Mouse (Mus musculus) T-helper 1 cell (primary cell): Measurements from ENCODE around the gene Mier2.

Experiments
- in situ Hi-C: fragments of 300-600 bp; cut with MboI, MseI; formaldehyde crosslinking; loops from one replicate; pipeline ENCODE4 v1.15.1; 2025; ENCODE audit warnings: high pct_unique_total_duplicates

The Mier2 gene

DNA sequence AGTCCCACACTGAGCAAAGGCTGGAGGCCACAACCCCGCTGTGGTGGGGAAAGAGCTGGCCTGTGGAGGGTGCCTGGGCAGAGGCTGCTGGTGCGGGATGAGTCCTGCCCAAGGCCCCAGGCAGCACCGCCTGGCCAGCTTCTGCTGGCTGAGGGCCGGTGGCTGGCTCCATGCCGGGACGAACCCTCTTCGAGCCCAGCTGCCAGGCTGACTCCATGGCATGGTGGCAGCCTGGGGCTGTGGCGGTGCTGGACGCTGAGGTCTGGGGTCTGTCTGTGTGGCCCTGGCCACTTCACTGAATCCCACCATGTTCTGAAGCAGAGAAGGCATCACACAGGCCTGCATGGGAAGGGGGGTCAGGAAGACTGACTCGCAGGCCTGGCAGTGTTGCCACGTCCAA is 14.3 kb downstream of the Mier2 start:
- in situ Hi-C loops: no loop called here

GRCm38 (mm10) chr10:79539701-79540495 is 15.1 kb downstream of the Mier2 start:
- in situ Hi-C loops: no loop called here

- in situ Hi-C loops: no loop called here
These were observed 16.1 kb downstream of the Mier2 start for GRCm38 (mm10) chr10:79538873-79539272.

GRCm38 (mm10) chr10:79538323-79538722 is 16.7 kb downstream of the Mier2 start:
- in situ Hi-C loops: no loop called here

DNA sequence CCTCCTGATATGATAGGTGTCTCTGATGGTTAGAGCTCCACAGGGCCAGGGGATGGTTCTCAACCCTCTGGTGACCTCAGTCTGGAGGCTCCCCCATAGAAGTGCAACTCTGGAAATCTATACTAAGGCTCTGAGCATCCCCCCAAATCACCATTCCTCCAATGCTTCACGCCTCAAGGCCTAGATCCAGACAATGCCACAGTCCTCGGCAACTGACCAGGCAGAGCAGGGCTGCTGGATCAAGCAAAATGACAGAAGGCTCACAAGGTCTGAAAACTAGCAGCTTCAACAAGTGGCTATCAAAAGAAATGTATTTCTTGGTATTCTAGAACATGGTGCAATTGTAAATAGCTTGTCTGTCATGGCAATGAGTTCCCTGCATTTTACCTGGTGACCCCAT is 17.2 kb downstream of the Mier2 start:
- in situ Hi-C loops: no loop called here

GRCm38 (mm10) chr10:79537271-79537670 is 17.7 kb downstream of the Mier2 start:
- in situ Hi-C loops: no loop called here

DNA sequence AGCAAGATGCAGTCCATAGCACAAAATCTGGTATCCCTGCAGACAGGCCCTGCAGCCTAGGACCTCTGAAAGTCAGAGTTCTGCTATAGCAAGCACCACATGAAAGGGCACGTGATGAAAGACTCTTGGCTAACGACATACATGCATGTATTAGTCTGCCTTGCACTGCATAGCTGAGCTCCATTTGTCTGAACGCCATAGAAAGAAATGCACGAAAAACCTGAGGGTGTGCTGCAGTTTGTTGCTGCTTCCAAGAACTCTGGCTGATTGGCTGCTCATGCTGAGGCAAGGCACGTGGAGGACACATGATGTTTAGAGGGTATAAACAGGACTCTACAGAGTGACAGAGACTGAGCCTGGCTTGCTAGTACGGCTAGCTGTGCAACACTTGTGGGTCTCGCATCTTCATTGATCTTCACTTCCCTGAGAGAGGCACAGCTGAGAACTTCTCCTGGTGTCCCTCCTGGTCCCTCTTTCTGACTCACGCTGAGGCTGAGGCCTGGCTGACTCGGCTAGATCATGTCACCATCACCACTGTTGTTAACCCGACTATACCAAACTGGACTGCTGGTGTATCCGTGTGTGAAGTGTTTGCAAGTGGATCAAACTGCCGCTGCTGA is 18.4 kb downstream of the Mier2 start:
- in situ Hi-C loops: no loop called here

DNA sequence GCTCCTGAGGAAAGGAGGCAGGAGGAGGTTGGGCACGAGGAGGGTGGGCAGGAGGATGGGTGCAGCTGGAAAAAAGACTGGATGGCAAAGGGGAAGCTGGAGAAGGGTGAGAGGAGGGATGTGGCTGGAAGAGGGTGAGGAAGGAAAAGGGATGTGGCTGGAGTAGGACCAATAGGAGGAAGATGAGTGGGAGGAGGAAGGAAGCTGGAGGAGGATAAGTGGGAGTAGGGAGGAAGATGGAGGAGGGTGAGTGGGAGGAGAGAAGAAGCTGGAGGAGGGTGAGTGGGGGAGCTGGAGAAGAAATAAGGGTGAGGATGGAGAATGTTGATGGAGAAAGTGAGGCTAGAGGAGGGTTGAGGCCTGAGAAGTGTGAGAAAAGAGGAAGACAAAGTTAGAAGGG is 19.6 kb downstream of the Mier2 start:
- in situ Hi-C loops: no loop called here

- in situ Hi-C loops: no loop called here
These were observed 20.6 kb downstream of the Mier2 start for GRCm38 (mm10) chr10:79534426-79534825.

- in situ Hi-C loops: no loop called here
These were observed 21.7 kb downstream of the Mier2 start, which contains the start of gene Plpp2 for GRCm38 (mm10) chr10:79533126-79533911. TSS of gene Plpp2 (minus strand) at chr10:79533796.

DNA sequence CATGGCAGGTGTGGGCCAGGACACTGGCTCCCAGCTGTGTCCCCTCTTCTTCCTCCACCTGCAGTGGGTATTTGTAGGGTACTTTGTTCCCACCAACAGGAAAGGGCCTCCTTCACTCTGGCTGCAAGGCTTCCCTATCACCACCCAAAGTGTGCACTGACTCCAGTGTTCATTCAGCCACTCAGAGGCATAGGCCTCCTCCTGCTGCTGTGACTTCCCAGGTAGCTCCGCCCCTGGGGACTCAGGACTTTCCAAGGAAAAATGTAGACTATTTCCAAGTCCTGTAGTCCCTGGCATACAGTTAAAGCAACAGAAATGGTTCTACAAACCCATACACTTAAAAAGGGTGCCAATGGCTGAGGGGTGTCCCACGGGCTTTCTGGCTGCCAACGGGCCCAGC is 22.3 kb downstream of the Mier2 start:
- in situ Hi-C loops: no loop called here

GRCm38 (mm10) chr10:79531593-79531992 is 23.4 kb downstream of the Mier2 start:
- in situ Hi-C loops: no loop called here

- in situ Hi-C loops: no loop called here
These were observed 24.3 kb downstream of the Mier2 start for GRCm38 (mm10) chr10:79530721-79531120.

DNA sequence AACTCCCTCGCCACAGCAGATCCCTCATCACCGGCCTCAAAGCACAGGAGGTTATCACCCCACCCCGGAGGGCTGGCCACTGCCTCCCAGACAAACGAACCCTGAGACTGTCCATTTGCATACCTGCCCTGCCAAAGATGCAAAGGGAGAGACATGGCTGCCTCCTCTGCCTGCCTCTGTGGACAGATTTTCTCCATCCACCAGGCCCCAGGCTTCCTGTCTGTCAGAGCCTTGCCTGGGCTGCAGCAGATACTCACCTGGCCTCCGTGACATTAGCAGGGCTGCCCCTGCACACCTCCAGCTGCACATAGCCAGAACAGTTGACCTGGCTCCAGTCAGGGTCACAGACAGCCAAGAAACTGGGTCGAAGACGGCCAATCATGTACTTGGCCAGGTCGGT is 24.8 kb downstream of the Mier2 start:
- in situ Hi-C loops: no loop called here

GRCm38 (mm10) chr10:79528081-79528480 is 26.9 kb downstream of the Mier2 start:
- in situ Hi-C loops: loop anchor here (10.0 kb wide), 1 partner anchor 1883 kb away; no protein-coding TSS in a partner anchor

DNA sequence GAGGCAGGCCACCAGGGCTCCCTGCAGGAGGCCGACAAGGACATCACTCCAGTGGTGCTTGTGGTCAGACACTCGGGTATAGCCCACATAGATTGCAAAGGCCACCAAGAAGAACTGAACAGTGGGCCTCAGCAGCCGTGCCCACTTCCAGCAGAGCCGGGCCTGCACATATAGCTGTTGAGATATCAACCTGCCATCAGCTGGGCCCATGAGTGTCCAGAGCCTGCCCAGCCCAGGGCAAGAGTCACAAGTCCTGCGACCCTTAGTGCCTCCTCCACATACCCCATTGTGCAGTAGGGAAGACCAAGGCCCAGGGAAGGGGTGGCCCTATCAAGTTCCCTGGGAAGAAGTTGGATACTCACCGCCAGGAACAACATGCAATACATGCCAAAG is 27.6 kb downstream of the Mier2 start:
- in situ Hi-C loops: loop anchor here (10.0 kb wide), 1 partner anchor 1883 kb away; no protein-coding TSS in a partner anchor

DNA sequence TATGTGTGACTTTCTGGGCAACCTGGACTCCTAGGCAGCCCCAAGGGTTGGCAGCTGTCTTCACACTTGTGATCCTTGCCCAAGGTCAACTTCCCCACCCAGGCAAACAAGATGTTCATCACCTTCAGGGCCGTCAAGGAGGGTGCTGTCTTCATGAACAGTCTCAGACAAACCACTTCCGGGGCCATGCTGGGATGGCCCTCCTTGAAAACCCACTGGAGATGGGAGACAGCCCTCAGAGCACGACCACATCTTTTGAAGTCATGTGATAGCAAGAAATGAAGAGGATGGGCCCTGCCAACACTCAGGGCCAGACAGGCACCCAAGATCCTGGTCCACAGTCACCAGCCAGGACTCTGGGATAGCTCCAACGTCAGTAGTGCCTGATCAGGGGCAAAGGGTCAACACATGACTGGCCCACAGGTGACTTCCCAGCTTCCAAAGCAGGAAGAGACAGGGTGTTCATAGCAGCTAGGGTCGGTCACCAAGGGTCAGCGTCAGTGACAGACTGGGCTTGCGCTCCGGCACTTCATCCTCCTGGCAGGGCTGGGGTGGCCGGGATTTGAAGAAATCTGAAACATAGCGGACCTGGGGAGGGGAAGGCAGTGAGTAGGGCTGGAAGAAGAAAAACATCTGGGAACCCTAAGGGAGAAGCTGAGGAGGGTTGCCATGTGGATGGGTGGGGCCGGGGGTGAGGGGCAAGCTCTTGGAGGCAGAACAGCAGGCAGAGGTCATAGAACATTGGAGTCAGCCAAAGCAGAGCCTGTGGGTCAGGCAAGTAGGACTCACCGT is 28.1 kb downstream of the Mier2 start:
- in situ Hi-C loops: loop anchor here (10.0 kb wide), 1 partner anchor 1882 kb away; no protein-coding TSS in a partner anchor

DNA sequence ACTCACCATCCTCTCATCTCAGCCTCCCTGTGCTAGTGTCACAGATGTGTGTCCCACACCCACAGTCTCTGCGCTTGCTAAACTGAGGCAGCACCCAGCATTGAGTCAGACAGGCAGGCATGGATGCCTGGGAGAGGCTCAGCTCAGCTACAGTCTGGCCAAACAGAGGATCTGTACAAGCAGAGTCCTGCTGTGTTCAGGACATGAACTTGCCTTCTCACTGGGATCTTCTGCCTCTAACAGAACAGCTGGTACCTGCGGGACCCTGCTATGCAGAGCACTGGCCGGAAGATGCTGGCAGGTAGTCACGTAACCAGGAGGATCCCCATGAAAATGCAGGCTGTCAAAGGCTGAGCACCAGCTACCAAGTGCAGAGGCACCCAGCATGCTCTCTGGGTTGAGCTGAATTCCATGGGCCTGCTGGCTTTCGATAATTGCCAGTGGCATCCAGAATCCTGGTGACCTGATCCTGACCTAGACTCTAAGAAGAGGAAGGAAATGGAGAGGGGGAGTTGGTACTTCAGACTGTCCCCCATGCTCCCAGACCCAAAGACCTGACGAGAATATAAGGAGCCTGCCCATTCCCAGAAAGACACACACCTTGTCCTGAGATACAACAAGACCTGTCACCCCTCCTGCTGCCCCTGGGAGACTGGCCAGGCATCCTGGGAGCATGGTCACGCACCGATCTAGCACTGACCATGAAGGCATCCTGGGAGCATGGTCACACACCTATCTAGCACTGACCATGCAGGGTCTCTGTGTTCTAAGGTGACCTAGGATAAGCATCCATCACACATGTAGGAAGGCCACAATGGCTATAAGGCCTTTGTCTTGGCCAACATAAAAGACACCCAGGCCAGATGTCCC is 29.3 kb downstream of the Mier2 start:
- in situ Hi-C loops: loop anchor here (10.0 kb wide), 1 partner anchor 1881 kb away; no protein-coding TSS in a partner anchor

DNA sequence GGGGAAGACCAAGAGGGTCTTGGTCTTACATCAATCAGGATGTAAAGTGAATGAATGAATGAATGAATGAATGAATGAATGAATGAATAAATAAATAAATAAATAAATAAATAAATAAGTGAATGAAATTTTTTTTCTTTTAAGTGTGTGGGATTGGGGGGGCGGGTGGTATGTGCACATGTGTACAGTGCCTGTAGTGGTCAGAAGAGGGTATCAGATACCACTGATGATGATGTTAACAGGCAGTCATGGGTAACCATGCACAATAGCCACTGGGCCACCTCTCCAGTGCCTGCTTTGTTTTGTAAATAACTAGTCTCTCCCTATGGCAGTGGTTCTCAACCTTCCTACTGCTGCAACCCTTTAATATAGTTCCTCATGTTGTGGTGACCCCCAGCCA is 30.6 kb downstream of the Mier2 start:
- in situ Hi-C loops: loop anchor here (10.0 kb wide), 1 partner anchor 1880 kb away; no protein-coding TSS in a partner anchor

DNA sequence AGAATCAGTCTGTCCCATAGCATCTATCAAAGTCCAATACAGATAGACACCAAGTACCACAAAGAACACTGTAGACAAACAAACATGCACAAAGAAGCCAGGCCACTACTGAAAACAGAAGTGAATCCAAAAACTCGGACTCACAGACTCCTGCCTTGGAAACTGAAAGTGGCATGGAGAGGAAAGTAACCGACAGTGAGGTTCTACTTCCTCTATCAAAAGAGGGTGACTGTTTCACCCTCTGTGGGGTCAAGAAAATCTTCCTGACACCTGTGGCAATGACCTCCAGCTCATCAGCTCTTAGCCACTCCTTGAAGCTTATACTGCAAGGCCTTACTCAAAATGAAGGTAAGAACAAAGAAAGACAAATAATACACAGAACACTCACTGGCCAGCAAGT is 48.3 kb downstream of the Mier2 start:
- in situ Hi-C loops: no loop called here
